Mouse (Mus musculus): ENCODE measurements around the gene Vav3.
A peak's percentile ranks its signal among the peaks of the same experiment; 100 is the strongest.
"Not testable (repeated sequence)": the region's sequence is repeated elsewhere in the genome, so short reads cannot be mapped to it uniquely, and the experiment has no call there.

Vav3 gene

GRCm38 (mm10) chr3:109444077-109444476, 103.6 kb downstream of the Vav3 start:
- DNase-seq (ENCODE audit: low read depth), result no peak

DNA sequence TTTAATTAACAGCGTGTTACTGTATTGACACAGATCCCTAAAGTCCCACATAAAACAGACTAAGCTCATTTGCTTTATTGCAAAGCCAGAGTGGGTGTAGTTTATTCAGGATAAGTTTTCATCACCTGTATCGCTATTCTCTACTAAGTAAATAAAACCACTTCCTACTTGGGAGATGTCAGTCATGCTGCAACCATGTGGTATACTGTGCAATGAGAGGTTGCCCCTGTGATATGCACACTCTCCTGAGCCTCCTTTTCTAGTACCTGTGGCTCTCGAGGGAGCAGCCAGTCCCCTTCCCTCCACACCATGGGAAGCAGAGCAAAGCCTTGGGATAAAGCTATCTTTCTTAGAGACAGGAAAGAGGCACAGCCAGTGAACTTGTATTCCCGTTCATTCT, 106.5 kb downstream of the Vav3 start:
- no peak for DNase-seq (ENCODE audit: low read depth)

- DNase-seq (ENCODE audit: low read depth), result not testable (repeated sequence)
Observed at GRCm38 (mm10) chr3:109448249-109448648, 107.8 kb downstream of the Vav3 start.

GRCm38 (mm10) chr3:109451966-109452365, 111.5 kb downstream of the Vav3 start:
- DNase-seq (ENCODE audit: low read depth), result no peak

- DNase-seq (ENCODE audit: low read depth), result no peak
Observed at GRCm38 (mm10) chr3:109454633-109455032, 114.2 kb downstream of the Vav3 start.

DNA sequence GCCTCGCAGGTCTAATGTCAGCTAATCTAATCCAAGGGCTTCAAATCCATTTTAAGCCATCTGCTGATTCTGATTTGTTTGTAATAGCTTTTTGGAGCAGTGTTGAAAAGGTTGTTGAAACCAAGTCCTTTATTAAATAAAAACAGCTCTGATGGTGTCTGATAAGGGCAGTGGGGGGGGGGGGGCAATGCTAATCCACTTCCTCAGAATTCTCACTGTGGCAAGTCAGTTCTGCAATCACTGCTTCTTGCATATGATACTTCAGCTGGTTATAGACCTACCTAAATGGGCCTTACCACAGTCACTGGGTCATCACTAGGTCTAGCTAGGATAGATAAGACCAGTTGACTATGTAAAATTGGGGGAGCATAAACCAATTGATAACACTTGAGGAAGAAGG, 115.9 kb downstream of the Vav3 start:
- DNase-seq (ENCODE audit: low read depth), result no peak

DNA sequence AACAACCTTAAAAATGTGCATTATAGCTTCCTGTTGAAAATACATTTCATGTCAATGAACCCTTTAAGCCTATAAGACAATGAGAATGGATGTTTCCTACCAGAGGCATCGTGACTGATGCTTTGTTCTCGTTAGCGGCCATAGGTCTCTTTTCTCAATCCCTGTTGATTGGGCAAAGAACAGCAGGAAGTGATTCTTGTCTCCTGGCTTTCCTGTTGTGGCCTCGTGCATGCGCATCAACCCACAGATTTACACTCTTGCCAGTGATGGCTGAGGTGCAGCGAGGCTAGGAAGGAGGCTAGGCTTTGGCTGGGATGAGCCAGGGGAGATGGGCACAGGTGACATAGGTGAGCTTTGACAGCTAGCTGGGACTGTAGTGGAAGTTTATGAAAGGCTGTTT, 123.2 kb downstream of the Vav3 start:
- DNase-seq (ENCODE audit: low read depth), result no peak

DNA sequence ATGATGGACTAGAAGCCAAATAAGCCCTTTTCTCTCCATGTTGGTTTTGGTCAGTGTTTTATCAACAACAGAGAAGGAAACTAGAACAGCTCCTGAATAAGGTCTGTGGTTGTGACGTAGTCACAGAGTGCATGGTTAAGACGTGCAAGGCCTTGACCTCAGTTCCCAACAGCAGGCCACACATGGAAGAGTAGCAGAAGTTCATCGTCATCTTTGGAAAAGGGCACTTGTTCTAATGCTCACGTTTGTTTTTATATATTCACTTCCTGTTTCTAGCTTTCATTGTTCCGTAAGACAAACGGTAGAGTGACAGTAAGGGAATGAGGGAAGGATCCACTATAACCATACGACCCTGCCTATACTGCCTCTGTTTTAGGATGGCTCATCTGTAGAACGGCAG, 124.1 kb downstream of the Vav3 start:
- DNase-seq (ENCODE audit: low read depth), result no peak

- no peak for DNase-seq (ENCODE audit: low read depth)
Observed at GRCm38 (mm10) chr3:109466541-109466940, 126.1 kb downstream of the Vav3 start.

GRCm38 (mm10) chr3:109467288-109467687, 126.8 kb downstream of the Vav3 start:
- no peak for DNase-seq (ENCODE audit: low read depth)

GRCm38 (mm10) chr3:109469465-109469864, 129.0 kb downstream of the Vav3 start:
- no peak for DNase-seq (ENCODE audit: low read depth)

- no peak for DNase-seq (ENCODE audit: low read depth)
Observed at GRCm38 (mm10) chr3:109470651-109471255, 130.3 kb downstream of the Vav3 start.

- no peak for DNase-seq (ENCODE audit: low read depth)
Observed at GRCm38 (mm10) chr3:109476521-109476920, 136.1 kb downstream of the Vav3 start.

DNA sequence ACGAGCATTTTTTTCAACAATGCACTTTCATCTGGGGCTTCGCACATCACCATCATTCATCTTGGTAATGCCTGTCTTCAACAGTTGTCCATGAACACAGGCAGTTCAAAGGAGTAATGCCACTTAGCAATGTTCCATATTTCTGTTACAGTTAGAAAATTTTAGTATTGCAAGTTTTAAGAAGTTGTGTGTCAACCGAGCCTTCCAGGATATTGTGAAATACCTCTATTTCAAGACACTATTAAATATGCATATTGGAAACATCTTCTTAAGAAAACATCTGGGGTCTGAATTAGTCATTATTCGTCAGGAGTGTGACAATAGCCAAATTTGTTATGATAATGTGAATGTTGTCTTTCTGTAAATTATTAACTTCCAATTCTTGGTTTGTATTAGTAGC, 137.8 kb downstream of the Vav3 start:
- no peak for DNase-seq (ENCODE audit: low read depth)

DNA sequence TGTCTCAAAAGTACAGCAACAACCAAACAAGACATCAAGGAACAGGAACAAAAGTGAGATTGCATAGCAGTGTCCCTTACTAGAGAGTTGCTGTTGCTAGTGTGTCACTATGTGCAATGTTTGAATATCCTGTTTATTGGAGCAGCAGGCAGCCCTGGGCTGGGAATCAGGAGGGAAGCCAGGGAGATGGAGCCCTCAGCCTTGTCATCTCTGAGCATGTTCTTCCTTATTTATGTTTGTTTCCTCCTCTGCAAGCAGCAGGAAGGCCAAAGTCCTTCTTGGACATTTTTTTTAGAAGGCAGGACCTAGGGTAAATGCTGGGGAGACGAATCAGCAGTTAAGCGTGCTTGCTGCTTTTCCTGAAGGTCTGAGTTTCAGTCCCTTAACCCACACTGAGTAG, 140.2 kb downstream of the Vav3 start:
- no peak for DNase-seq (ENCODE audit: low read depth)

DNA sequence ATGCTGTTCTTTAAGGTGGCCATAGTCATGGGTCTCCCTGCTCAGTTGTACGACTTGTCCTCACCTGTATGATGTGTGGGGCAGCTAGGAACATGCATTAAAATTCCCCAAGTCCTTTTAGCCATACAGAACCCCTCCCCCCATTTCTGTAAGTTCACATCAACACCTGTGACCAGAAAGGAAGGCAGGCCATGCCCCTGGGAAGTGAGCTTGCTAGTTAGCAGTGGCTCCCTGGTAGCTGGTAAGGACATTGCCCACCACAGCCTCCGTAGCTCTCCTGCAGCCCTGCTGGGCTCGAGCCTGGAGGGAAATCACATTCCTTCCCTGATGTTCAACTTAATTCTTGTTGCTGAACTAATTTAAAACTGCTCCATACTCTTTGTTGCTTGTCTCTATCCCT, 146.3 kb downstream of the Vav3 start:
- no peak for DNase-seq (ENCODE audit: low read depth)

DNA sequence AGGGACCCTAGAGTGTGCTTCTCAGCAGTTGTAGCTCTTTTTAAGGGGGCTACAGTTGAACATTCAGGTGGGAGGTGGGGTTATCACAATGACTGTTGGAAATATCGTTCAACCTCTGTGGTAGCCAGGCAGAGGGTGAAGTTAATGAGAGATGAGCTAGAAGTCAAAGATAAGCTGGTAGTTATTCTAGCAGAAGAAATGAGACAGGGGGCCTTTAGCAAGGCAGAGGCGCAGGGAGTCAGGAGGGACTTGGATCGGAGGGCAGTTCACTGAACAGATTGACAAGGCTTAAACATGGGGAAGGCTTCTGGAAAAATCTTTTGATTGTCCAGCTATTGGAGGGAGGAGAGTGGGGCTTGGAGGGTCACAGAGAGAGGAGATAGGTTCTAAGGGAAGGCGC, 147.4 kb downstream of the Vav3 start:
- DNase-seq (ENCODE audit: low read depth), result no peak

DNA sequence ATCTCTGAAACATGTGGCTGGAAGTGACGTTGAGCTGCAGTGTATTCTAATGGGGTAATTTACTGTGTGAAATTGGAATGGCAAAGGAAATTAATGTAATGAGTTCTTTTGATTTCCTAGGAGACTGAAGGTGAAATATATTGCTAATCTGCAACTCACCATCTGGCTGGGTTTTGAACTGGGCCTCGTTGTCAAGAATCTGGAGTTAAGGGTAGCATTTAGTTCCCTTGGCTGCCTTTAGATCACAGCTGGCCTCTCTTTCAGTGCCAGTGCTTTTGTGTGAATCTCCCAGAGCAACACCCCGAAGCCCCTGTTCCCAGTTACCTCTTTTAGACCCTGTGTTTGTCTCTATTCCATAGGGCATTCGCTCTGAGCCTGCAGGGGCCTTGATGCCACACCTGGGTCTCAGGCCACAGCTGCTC, 148.3 kb downstream of the Vav3 start:
- DNase-seq (ENCODE audit: low read depth), result no peak

- no peak for DNase-seq (ENCODE audit: low read depth)
Observed at GRCm38 (mm10) chr3:109490561-109491296, 150.3 kb downstream of the Vav3 start.

DNA sequence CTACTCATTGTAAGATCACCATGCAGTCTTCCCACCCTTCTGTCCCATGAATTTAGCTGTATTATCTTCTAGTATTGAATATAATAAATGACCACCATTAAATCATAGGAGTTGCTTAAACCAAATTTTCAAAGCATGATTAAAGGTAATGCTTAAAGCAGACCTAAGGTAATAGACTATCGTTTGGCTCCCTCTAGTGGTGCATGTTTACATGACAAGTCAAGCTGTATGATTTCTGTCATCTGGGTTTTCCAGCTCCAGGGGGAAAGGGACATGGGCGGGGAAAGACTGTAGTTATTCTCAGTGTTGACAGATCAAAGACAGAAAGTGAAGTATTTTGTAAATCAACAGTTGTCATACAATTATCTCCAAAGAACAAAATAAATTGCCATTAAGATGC, 151.1 kb downstream of the Vav3 start:
- peak; percentile 40 for DNase-seq (ENCODE audit: low read depth)

DNA sequence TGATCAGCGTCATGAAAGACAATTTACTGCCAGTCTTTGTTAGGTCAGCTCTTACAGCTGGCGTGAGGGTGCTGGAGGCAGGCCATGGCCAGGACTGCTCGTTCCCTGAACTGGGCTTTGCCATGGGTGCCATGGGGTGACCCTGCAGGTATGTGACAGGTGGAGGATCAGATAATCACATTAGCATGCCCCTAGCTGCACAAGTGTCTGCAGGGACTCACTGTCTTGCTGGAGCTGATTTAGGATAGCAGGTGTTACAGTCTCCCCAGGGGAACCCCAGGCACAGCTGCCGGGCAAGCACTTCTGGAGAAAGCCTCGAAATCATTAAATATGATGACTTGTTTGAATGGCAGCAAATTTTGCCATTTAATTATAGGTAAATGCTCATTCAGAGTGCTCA, 156.0 kb downstream of the Vav3 start:
- DNase-seq (ENCODE audit: low read depth), result no peak

DNA sequence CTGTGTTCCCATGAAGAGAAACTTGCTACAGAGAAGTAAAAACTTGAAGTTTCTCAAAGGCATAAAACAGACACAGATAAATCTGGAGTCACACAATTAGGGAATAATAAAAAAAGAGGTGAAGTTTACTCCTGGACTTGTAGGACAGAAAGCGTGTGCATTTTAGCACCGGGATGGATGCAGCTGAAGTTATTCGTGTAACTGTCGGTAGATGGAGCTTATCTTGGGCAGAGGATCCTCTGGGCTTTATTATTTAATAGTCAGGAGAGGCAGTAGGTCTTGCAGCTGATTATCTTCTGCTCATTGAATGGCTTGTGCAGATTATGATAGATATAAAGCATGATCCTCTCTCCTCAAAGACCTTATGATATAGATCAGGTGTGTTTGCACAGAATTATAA, 156.6 kb downstream of the Vav3 start:
- DNase-seq (ENCODE audit: low read depth), result no peak

- DNase-seq (ENCODE audit: low read depth), result no peak
Observed at GRCm38 (mm10) chr3:109499861-109500456, 159.5 kb downstream of the Vav3 start.

DNA sequence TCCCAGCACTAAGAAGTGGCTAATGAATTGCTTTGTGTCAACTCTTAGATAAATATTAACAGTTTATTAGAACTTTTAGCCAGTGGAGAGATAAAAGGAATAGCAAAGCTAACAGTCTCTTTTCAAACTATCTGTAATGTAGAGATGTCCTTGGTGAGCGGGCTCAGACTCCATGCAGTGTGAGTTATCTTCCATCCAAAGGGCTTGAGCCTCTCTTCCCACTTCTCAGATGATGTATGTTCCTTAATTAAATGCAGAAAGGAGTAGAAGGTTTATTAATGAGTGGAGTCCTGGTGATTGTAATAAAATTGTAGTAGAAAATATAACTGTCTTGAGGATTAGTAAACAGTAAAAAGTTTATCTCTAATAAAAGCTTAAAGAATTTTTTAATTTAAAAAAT, 169.3 kb downstream of the Vav3 start:
- DNase-seq (ENCODE audit: low read depth), result no peak

All from c-Kit-positive CD71-positive TER-119-negative erythroid progenitor cells, embryonic 14.5 days (primary cell).